Mouse (Mus musculus) activated CD4-positive, CD25-positive, alpha-beta regulatory T cell, adult 9 weeks (primary cell): ENCODE data around the gene Ovol1. TPM values are rescaled to one million over a fixed set of nuclear protein-coding genes. Genes with fewer than 3 reads are reported as not detected.

ENCODE experiments used
- polyA plus RNA-seq: library from polyadenylated mRNA; unstranded; fragments of 100-300 nt; shearing (Covaris generic); gene quantifications from one replicate; pipeline ENCODE4 v1.2.1, GENCODE M21; 2017

The Ovol1 gene
- polyA plus RNA-seq, result not detected

DNA sequence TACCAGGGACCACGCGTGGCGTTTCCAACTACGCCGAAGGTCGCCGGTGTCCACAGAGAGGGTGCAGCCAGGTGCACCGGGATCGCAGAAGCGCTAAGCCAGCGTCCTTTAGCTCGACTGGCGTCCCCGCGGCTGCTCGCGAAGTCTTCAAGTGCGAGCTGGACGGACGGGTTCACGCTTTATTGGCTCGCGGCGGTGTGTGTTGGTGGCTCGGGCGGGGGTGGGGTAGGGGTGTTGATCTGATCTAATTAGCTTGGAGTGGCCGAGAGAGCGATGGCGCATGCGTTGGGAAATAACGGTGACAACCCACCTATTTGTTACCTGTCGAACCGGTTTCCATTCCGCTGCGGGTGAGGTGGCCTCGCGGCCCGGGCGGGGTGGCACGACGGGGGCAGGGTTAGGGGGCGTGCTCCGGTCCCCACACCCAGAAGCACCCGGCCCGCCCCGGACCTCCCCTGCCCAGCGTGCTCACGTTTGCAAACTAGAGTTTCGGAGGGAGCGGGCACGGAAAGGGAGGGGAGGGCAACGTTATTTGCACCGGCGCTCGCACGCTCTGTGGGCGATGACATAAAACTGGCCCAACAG is at the start of gene Ovol1:
Gene Ovol1, minus strand, starts transcription at position 190 of the 585 bp plus-strand sequence.

DNA sequence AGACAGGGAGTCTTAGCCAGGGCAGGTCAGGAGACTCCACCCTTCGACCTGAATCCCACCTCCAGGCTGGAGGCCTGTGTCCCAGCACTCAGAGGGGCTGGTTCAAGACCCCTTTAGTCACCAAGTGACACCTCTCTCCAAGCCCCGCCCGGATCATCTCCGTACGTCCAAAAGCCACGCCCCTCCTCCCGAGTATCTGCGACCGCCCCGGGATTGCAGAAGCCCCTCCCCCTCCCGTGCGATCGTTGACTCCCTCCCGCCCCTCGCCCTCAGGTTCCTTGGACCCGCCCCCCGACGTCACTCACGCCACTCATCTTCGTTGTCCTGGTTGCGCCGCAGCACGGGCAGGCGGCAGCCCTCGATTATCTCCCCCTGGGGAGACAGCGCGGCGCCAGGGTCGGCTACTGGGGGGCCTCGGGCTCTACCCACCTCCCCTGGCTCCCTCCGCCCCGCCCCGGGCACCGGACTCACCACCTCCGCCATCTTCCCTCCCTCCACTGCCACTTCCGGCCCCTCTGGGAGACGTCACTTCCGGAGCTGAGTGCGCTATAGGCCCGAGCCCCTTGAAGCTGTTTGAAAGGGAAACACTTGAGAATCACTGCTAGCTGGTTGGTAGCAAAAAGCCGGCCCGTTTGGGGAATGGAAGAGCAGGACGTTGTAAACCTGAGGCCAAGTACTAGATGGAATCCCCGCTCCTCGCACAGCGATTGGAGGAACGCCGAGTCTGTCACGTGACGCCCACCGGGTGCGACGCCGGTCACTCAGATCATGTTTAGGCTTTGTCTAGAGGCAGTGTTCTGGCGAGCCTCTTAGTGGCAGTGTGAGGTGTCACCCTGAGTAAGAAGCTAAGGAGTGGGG is 49.3 kb upstream of the Ovol1 start, which contains the start of gene Kat5:
Gene Kat5, minus strand, starts transcription at position 691 of the 858 bp plus-strand sequence.

DNA sequence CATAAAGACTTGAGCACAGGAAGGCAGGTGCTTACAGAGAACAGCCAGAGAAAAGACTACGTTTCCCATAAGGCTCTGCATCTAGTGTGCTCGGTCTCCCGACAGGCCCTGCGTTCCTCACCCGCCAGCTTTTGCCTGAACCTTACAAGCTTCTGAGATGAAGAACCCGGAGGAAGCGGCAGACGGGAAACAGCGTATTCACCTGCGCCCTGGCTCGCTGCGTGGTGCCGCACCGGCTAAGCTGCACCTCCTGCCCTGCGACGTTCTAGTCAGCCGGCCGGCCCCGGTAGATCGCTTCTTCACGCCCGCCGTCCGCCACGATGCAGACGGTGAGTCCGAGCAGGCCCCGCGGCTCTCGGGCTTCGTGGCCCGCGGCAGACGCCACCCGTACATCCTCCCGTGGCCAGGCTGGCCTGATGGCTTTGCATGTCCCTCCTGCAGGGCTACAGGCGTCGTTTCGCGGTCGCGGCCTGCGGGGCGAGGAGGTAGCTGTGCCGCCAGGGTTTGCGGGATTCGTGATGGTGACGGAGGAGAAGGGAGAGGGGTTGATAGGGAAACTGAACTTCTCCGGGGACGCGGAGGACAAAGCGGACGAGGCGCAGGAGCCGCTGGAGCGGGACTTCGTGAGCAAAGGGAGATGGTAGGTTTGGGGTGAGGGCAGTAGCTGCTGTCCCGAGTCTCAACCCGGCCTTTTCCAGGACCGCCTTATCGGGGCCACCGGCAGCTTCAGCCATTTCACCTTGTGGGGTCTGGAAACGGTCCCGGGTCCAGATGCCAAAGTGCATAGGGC is 41.5 kb upstream of the Ovol1 start, which contains the start of gene Rnaseh2c:
Gene Rnaseh2c, plus strand, starts transcription at position 122 of the 790 bp plus-strand sequence.

DNA sequence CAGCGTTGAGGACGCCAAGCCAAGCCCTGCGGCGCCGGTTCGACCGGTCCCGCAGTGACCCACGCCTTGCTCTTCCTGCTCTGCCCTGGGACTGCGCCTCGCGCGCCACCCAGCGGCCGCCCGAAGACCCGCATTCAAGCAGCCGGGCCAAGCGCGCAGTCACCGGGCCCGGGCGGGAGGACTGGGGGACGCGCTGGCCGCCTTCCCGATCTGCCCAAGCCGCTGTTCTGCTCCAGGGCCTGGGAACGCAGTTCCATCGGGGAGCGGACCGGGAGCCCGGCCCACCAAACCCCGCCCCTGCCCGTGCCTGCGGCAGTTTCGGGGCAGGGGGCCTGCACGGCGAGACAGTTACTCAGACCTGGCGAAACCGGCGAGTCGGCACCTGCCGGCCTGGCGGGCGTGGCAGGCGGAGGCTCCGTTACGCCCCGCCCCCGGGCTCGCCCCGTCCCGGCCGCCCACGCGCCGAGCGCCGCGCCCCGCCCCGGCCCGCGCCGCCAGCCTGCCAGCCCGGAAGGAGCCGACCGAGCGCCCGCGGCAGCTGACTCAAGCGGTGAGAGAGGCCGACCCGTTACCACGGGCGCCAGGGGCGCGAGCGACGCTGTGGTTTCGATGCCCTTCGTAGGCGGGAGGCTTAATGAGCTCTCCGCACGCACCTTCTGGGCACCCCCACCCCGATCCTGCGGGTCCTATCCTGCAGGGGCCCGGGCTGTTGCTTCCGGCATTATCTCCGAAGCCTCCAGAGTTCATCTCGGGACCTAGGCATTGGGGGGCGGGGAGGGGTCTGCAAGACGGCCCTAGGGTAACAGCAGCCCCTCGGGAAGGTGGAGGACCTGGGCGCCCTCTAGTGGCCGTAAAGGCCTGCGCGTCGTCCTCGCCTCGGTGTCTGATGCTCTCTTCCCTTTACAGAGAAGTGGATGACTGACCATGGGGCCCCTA is 7.4 kb upstream of the Ovol1 start, which contains the start of gene Ap5b1:
Gene Ap5b1, plus strand, starts transcription at position 492 of the 936 bp plus-strand sequence.

DNA sequence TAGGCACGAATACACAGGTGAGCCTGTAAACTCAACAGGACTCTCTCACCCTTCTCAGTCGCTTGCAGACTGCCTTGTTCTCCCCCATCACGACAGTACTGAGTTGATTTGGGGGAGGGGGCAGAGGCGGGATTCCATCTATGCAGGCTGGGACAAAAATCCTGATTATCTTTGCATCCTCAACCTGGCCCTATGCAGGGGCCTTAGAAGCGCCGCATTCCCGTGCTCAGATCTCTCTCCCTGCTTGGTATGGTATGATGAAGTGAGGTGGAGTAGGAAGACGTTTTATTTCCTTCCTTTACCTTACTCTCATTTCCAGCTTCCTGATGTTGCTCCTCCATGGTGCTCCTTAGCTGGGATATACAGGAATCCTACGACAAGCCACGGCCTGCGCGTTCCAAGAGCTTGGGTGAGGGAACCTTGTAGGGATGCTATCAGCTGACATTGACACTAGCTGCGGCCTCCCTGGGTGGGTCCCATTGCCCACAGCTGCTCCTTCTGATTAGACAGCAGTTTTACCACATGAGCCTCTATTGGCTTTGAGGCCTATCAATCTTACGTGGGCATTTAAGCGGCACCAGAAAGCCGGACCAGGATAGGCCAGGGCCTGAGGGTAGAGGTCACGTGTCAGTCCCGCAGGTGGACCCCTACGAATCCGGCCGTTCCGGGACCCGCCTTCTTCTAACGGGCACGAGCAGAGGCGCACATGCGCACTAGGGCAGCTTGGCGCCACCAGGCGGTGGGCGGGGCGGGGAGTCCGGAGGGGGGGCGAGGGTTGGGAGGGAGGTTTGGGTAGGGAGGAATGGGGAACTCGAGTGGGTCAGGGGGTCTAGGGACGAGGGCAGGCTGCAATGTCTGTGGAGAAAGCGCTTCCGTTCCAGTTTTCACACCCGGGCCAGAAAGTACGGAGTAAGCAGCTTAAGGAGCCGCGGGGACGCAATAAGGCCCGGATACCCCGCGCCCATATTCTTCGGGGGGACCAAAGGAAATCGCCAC is 50.1 kb downstream of the Ovol1 start, which contains the start of gene Snx32:
Gene Snx32, minus strand, starts transcription at position 508 of the 996 bp plus-strand sequence.

DNA sequence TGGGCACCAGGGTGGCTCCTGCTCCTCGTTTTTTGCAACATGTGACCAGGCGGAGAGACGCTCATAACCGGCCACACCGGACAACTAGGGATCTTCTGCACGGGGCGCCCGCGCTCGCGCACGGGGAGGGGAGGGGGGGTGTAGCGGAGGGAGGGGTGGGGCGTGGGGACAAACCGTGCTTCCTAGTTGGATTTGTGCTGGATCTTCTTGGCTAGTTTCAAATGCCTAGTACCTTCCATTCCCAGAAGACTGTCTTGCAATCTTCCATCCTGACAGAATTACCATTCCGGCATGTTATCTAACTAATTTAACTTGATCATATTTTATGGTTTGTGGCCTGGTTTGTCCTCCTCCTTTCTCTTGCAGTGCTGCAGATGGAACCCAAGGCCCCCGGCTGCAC is 56.8 kb downstream of the Ovol1 start, which contains the start of gene 1700020D05Rik:
Gene 1700020D05Rik, minus strand, starts transcription at position 101 of the 400 bp plus-strand sequence.

Other genes with a start within 250 kb of the Ovol1 start
- not detected for gene Catsper1, start 224.9 kb downstream of the Ovol1 start, polyA plus RNA-seq
- gene Cst6, start 211.1 kb downstream of the Ovol1 start, polyA plus RNA-seq, result 2.0 TPM
- 58.1 TPM for gene Eif1ad, start 193.9 kb downstream of the Ovol1 start, polyA plus RNA-seq
- 305 TPM for gene Banf1, start 193.5 kb downstream of the Ovol1 start, polyA plus RNA-seq
- gene Sart1, start 171.9 kb downstream of the Ovol1 start, polyA plus RNA-seq, result 35.0 TPM
- gene Tsga10ip, start 158.1 kb downstream of the Ovol1 start, polyA plus RNA-seq, result 0.60 TPM
- 75.7 TPM for gene Drap1, start 135.7 kb downstream of the Ovol1 start, polyA plus RNA-seq
- 19.2 TPM for gene AI837181, start 135.5 kb downstream of the Ovol1 start, polyA plus RNA-seq
- not detected for gene Fosl1, start 113.1 kb downstream of the Ovol1 start, polyA plus RNA-seq
- 5.3 TPM for gene Ccdc85b, start 102.8 kb downstream of the Ovol1 start, polyA plus RNA-seq
- gene Fibp, start 100.0 kb downstream of the Ovol1 start, polyA plus RNA-seq, result 148 TPM
- gene Ctsw, start 92.1 kb downstream of the Ovol1 start, polyA plus RNA-seq, result 81.4 TPM
- 2.5 TPM for gene Efemp2, start 86.7 kb downstream of the Ovol1 start, polyA plus RNA-seq
- 81.3 TPM for gene Mus81, start 72.2 kb downstream of the Ovol1 start, polyA plus RNA-seq
- 4,076 TPM for gene Cfl1, start 70.2 kb downstream of the Ovol1 start, polyA plus RNA-seq
- gene 1700020D05Rik, start 56.9 kb downstream of the Ovol1 start, polyA plus RNA-seq, result 0.45 TPM
- 20.1 TPM for gene Snx32, start 50.1 kb downstream of the Ovol1 start, polyA plus RNA-seq
- gene Ap5b1, start 7.4 kb upstream of the Ovol1 start, polyA plus RNA-seq, result 21.4 TPM
- gene Rnaseh2c, start 41.2 kb upstream of the Ovol1 start, polyA plus RNA-seq, result 145 TPM
- gene Kat5, start 49.6 kb upstream of the Ovol1 start, polyA plus RNA-seq, result 51.5 TPM
- gene Rela, start 76.8 kb upstream of the Ovol1 start, polyA plus RNA-seq, result 151 TPM
- 75.3 TPM for gene Sipa1, start 103.1 kb upstream of the Ovol1 start, polyA plus RNA-seq
- gene Map3k11, start 128.1 kb upstream of the Ovol1 start, polyA plus RNA-seq, result 26.1 TPM
- 64.4 TPM for gene Pcnx3, start 128.3 kb upstream of the Ovol1 start, polyA plus RNA-seq
- gene Kcnk7, start 143.7 kb upstream of the Ovol1 start, polyA plus RNA-seq, result 3.6 TPM
- 74.6 TPM for gene Ehbp1l1, start 165.7 kb upstream of the Ovol1 start, polyA plus RNA-seq
- gene Fam89b, start 169.0 kb upstream of the Ovol1 start, polyA plus RNA-seq, result 52.3 TPM
- not detected for gene Ltbp3, start 180.3 kb upstream of the Ovol1 start, polyA plus RNA-seq
- gene Scyl1, start 210.8 kb upstream of the Ovol1 start, polyA plus RNA-seq, result 63.5 TPM